Mouse (Mus musculus) midbrain, embryonic 11.5 days (tissue): ENCODE measurements around the gene Kank1. TPM values are rescaled to one million over a fixed set of nuclear protein-coding genes. Genes with fewer than 3 reads are reported as not detected.
A peak's percentile ranks its signal among the peaks of the same experiment; 100 is the strongest.

Experiments
- ATAC-seq: fragments of 200-750 bp; cut with Nextera tagmentation; 2 replicates; pipeline ENCODE4 v1.8.0; 2017; ENCODE audit warnings: moderate TSS enrichment, moderate library complexity; ENCODE audit not compliant: low FRiP score
- DNase-seq: peaks from one replicate; pipeline ENCODE4 v3.0.0; 2015; ENCODE audit warnings: low spot score; ENCODE audit errors: missing footprints
- H3K27ac ChIP-seq: fragments of 300-500 bp; sonication (generic); 2 replicates; pipeline ENCODE4 v1.5.1; 2014; ENCODE audit warnings: low read depth, low read length
- H3K27me3 ChIP-seq: fragments of 300-500 bp; sonication (generic); 2 replicates; pipeline ENCODE4 v1.6.1; 2014; ENCODE audit warnings: mild to moderate bottlenecking, low read length, moderate library complexity, mixed read lengths; ENCODE audit not compliant: control insufficient read depth, insufficient read depth
- H3K36me3 ChIP-seq: fragments of 300-500 bp; sonication (generic); 2 replicates; pipeline ENCODE4 v1.6.1; 2014; ENCODE audit warnings: mild to moderate bottlenecking, low read length, moderate library complexity, mixed read lengths; ENCODE audit not compliant: control insufficient read depth, insufficient read depth
- H3K4me1 ChIP-seq: fragments of 300-500 bp; sonication (generic); 2 replicates; pipeline ENCODE4 v1.6.1; 2014; ENCODE audit warnings: low read length; ENCODE audit not compliant: control insufficient read depth, insufficient read depth
- H3K4me2 ChIP-seq: fragments of 300-500 bp; sonication (generic); 2 replicates; pipeline ENCODE4 v1.6.1; 2014; ENCODE audit warnings: mild to moderate bottlenecking, moderate library complexity
- H3K4me3 ChIP-seq: fragments of 300-500 bp; sonication (generic); 2 replicates; pipeline ENCODE4 v1.5.1; 2014; ENCODE audit warnings: low read depth, low read length
- H3K9ac ChIP-seq: fragments of 300-500 bp; sonication (generic); 2 replicates; pipeline ENCODE4 v1.6.1; 2014; ENCODE audit warnings: low read length
- H3K9me3 ChIP-seq: fragments of 300-500 bp; sonication (generic); 2 replicates; pipeline ENCODE4 v1.6.1; 2016; ENCODE audit warnings: low read length; ENCODE audit not compliant: control insufficient read depth
- WGBS: fragments of 180-500 bp; shearing (Covaris S2); extraction: QIAGEN DNeasy Blood & Tissue Kit; methylation state at CpG from one replicate; pipeline ENCODE4 v1.1.7; 2014; 5-methylcytosine and 5-hydroxymethylcytosine counted together
- polyA plus RNA-seq: library from polyadenylated mRNA; unstranded; fragments of >200 nt; fragmentation: Nextera tagmentation; extraction: Ambion mirVana; gene quantifications from 2 replicates; pipeline ENCODE4 v1.2.1, GENCODE M21; 2014

The Kank1 gene
- polyA plus RNA-seq, 1 experiment from 2014 or later = 13.3 TPM

DNA sequence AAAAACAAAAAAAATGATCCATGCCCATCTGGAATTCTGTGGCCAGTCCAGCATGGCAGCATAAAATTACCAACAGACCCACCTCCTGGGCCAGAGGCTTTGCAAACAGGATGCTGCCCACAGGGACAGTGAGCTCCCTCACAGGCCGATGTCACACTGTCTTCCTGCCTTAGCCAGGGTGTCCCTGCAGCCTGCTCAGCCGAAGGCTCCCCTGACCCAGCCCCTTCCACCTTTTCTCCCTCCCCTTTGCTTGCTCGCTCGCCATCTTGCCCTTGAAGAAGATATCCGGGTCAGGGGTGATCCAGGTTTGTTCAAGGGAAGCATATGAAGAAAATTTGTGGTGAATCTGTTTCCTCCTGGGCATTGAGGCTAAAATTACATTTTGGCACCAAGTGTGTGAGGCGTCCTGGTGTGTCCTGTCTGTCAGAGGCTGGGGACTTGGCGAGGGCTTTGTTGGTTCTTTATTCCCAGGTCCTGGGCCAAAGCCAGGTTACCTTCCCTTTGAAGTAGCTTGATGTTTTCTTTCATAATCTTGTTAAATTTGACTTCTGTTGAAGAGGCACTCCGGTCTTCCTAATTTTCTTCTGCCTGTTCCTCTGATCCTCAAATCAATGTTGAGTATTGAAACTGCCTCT lies 121.8 kb downstream of the Kank1 start:
- Histone ChIP-seq H3K4me3 (no peak overlapping the region), H3K4me1 (peaks cover 9% of the 10 kb centered on the region), H3K27me3 (no peaks in the 10 kb centered on the region), H3K9ac (no peak overlapping the region), H3K27ac (no peak overlapping the region), H3K9me3 (no peaks in the 10 kb centered on the region), H3K4me2 (no peak overlapping the region), H3K36me3 (no peaks in the 10 kb centered on the region)
- ATAC-seq = no peak
- DNase-seq = no peak
- WGBS = 59% methylated on average over 8 of the region's 8 CpGs

DNA sequence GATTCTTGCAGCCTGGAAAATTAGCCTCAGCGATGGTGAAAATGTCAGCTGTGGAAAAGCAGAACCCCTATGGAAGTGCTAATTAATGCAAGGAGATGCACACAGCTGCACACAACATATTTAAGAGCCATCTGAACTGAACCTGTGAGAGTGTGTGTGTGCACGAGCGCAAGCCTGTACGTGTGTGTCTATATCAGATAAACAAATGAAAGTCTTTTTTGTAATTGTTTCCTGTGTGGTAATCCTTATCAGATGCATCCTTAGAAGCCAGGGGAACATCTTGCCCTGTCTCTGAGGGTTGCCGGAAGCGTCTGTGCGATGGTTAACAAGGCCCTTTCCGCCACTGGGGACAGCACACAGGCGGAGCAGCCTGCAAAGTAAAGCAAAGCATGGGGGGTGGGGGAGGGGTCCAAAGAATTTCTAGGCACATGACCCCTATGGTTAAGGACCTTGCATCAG lies 123.8 kb downstream of the Kank1 start:
- Histone ChIP-seq H3K27ac (no peak overlapping the region; the same call in 1 of the 2 replicates), H3K36me3 (no peaks in the 10 kb centered on the region), H3K9ac (no peak overlapping the region), H3K9me3 (no peaks in the 10 kb centered on the region), H3K4me3 (no peak overlapping the region), H3K4me2 (no peak overlapping the region), H3K4me1 (peaks cover 9% of the 10 kb centered on the region), H3K27me3 (no peaks in the 10 kb centered on the region)
- 39% methylated on average over 9 of the region's 9 CpGs for WGBS
- no peak for DNase-seq
- ATAC-seq = peak; percentile 33; the same call in 1 of the 2 replicates

DNA sequence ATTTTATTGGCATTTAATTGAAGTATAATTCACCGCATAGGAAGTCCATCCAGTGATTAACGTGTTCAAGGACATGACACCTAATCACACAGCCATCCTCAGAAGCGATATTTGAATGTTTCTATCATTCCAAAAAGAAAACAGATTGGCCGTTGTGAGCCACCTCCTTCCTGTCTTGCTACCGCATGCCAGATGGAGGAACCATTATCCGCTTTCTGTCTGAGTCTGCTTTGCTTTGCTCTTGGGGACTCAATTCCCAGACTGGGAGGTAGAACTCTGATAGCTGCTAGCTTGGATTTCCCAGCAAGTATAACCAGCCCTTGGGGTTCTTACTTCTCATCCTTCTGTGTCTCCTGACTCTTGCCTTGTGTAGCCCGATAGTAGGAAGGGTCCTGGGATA lies 125.2 kb downstream of the Kank1 start:
- Histone ChIP-seq H3K27me3 (no peaks in the 10 kb centered on the region), H3K4me2 (no peak overlapping the region), H3K9me3 (no peaks in the 10 kb centered on the region), H3K4me3 (no peak overlapping the region), H3K27ac (no peak overlapping the region), H3K36me3 (no peaks in the 10 kb centered on the region), H3K4me1 (peaks cover 9% of the 10 kb centered on the region), H3K9ac (no peak overlapping the region)
- ATAC-seq (no peak), DNase-seq (peak; percentile 80)
- 81% methylated on average over 7 of the region's 7 CpGs for WGBS

DNA sequence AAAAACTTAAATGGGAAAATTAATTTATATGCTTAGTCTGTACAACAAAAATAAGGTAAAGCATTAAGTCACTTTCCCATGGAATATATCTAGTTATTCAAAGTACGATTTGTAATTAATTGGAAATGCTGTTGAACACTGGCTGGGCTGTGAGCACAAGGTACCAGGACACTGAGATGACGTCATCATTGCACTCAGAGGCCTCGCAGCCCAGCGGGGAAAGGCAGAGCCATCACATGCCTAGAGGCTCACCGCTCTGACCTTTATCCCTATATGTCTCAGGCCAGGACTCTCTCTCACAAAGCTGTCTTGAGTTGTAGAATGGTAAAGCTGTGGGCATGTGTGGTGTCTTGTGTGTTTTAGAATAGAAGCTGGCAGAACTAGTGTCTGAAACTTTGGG lies 128.9 kb downstream of the Kank1 start:
- ATAC-seq = no peak
- Histone ChIP-seq H3K4me2 (no peak overlapping the region), H3K9me3 (no peaks in the 10 kb centered on the region), H3K27me3 (no peaks in the 10 kb centered on the region), H3K4me1 (no peaks in the 10 kb centered on the region; the same call in none of the 2 replicates), H3K27ac (no peak overlapping the region), H3K36me3 (no peaks in the 10 kb centered on the region; the same call in 1 of the 2 replicates), H3K9ac (no peak overlapping the region), H3K4me3 (no peak overlapping the region)
- WGBS = 80% methylated on average over 5 of the region's 5 CpGs
- no peak for DNase-seq

DNA sequence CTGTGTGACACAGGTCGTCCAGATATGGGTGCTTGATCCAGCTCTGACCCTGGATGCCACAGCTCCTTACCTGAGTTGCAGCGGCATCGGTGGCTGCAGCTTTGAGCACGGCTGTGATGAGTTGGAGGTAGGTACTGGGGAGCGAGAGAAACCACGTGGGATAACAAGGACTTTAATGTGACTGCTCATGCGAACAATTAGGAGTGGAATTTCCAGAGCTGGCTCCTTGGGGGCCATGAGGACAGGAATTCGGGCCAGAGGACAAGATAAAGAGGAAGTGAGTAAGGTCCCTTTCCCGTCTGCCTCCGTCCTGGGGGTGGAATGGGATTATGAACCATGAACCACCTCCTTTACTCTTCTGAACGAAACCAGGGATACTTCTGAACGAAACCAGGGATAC lies 129.8 kb downstream of the Kank1 start:
- 51% methylated on average over 12 of the region's 12 CpGs for WGBS
- no peak overlapping the region for H3K27ac ChIP-seq

GRCm38 (mm10) chr19:25370428-25370827 lies 133.7 kb downstream of the Kank1 start:
- ATAC-seq = no peak
- no peak for DNase-seq
- H3K27me3 ChIP-seq = no peaks in the 10 kb centered on the region
- H3K9me3 ChIP-seq = no peaks in the 10 kb centered on the region
- no peak overlapping the region for H3K27ac ChIP-seq
- H3K4me1 ChIP-seq = peaks cover 10% of the 10 kb centered on the region
- no peaks in the 10 kb centered on the region; the same call in 1 of the 2 replicates for H3K36me3 ChIP-seq
- no peak overlapping the region for H3K4me2 ChIP-seq
- H3K9ac ChIP-seq = no peak overlapping the region
- no peak overlapping the region for H3K4me3 ChIP-seq
- 94% methylated on average over 9 of the region's 9 CpGs for WGBS

More for the DNA sequence above, 129.8 kb downstream of the Kank1 start:
- H3K9me3 ChIP-seq = no peaks in the 10 kb centered on the region
- no peak overlapping the region for H3K4me3 ChIP-seq
- H3K27me3 ChIP-seq = no peaks in the 10 kb centered on the region
- DNase-seq (no peak), ATAC-seq (no peak)
- no peaks in the 10 kb centered on the region; the same call in 1 of the 2 replicates for H3K36me3 ChIP-seq
- H3K4me2 ChIP-seq = no peak overlapping the region
- no peak overlapping the region for H3K9ac ChIP-seq
- H3K4me1 ChIP-seq = no peaks in the 10 kb centered on the region

- Histone ChIP-seq H3K9me3 (no peaks in the 10 kb centered on the region), H3K36me3 (no peaks in the 10 kb centered on the region; the same call in 1 of the 2 replicates), H3K4me1 (peaks cover 11% of the 10 kb centered on the region), H3K4me3 (no peak overlapping the region), H3K4me2 (no peak overlapping the region), H3K27ac (no peak overlapping the region), H3K9ac (no peak overlapping the region), H3K27me3 (no peaks in the 10 kb centered on the region)
- DNase-seq = no peak
- WGBS = 81% methylated on average over 7 of the region's 7 CpGs
- no peak for ATAC-seq
Observed at GRCm38 (mm10) chr19:25372794-25373193, 136.0 kb downstream of the Kank1 start.

DNA sequence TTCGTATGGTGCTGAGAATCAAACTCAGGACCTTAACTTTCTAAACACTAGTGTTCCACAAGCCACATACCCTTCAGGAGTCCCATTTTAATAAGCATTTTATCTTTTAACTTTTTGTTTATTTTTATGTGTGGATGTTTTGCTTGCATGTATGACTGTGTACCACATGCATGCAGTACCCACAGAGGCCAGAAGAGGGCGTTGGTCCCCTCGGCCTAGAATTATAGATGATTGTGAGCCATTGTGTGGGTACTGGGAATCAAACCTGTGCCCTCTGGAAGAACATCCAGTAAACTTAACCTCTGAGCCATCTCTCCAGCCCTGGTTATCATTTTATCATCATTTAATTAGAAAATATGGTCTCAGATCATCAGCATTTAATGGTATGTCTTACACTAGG lies 136.8 kb downstream of the Kank1 start:
- no peak for ATAC-seq
- Histone ChIP-seq H3K36me3 (no peaks in the 10 kb centered on the region; the same call in 1 of the 2 replicates), H3K4me1 (peaks cover 11% of the 10 kb centered on the region), H3K9ac (no peak overlapping the region), H3K27me3 (no peaks in the 10 kb centered on the region), H3K9me3 (no peaks in the 10 kb centered on the region), H3K4me2 (no peak overlapping the region), H3K4me3 (no peak overlapping the region), H3K27ac (no peak overlapping the region)
- WGBS = 68% methylated on average over 3 of the region's 3 CpGs
- DNase-seq = no peak

DNA sequence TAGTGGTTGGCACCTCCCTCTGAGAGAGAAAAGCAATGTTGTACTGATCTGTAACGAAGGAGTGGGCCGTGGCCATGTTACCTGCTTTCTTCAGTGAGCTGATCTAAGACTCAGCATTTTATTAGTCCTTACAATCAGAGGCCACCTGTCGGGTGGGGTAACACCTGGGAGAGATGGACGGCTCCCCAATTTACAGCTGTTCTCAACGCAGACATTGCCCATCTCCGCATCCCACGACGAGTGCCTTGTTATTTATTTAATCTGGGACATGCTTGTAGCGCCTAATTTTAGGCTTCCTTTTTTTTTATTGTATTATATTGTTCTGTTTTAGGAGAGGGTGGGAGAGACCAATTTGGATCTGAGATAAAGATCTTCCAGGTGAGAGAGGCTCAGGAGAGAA lies 137.4 kb downstream of the Kank1 start:
- WGBS = 74% methylated on average over 9 of the region's 9 CpGs
- H3K4me3 ChIP-seq = no peak overlapping the region
- no peak overlapping the region for H3K9ac ChIP-seq
- no peaks in the 10 kb centered on the region for H3K9me3 ChIP-seq
- no peak overlapping the region for H3K4me2 ChIP-seq
- no peaks in the 10 kb centered on the region for H3K27me3 ChIP-seq
- H3K36me3 ChIP-seq = no peaks in the 10 kb centered on the region; the same call in 1 of the 2 replicates
- H3K4me1 ChIP-seq = peaks cover 11% of the 10 kb centered on the region
- DNase-seq = peak; percentile 77
- ATAC-seq = no peak
- no peak overlapping the region for H3K27ac ChIP-seq
